Mouse (Mus musculus) intestine, embryonic 15.5 days (tissue): ENCODE data around the gene Hipk2. TPM values are rescaled to one million over a fixed set of nuclear protein-coding genes. Genes with fewer than 3 reads are reported as not detected.
A peak's percentile ranks its signal among the peaks of the same experiment; 100 is the strongest.

Experiments used
- ATAC-seq: fragments of 200-750 bp; cut with Nextera tagmentation; 2 replicates; pipeline ENCODE4 v1.8.0; 2017; ENCODE audit warnings: moderate TSS enrichment, moderate library complexity
- H3K27ac ChIP-seq: fragments of 300-500 bp; sonication (generic); 2 replicates; pipeline ENCODE4 v1.5.1; 2015; ENCODE audit warnings: mild to moderate bottlenecking, inconsistent platforms
- H3K27me3 ChIP-seq: fragments of 300-500 bp; sonication (generic); replicated peaks from 2 replicates; pipeline ENCODE4 v1.6.1; 2015; ENCODE audit warnings: inconsistent platforms
- H3K36me3 ChIP-seq: fragments of 300-500 bp; sonication (generic); 2 replicates; pipeline ENCODE4 v1.6.1; 2015; ENCODE audit warnings: inconsistent platforms
- H3K4me1 ChIP-seq: fragments of 300-500 bp; sonication (generic); replicated peaks from 2 replicates; pipeline ENCODE4 v1.6.1; 2015; ENCODE audit warnings: inconsistent platforms
- H3K4me2 ChIP-seq: fragments of 300-500 bp; sonication (generic); replicated peaks from 2 replicates; pipeline ENCODE4 v1.6.1; 2015; ENCODE audit warnings: mild to moderate bottlenecking, inconsistent platforms
- H3K4me3 ChIP-seq: fragments of 300-500 bp; sonication (generic); replicated peaks from 2 replicates; pipeline ENCODE4 v1.5.1; 2015; ENCODE audit warnings: inconsistent platforms
- H3K9ac ChIP-seq: fragments of 300-500 bp; sonication (generic); 2 replicates; pipeline ENCODE4 v1.6.1; 2015; ENCODE audit warnings: inconsistent platforms
- H3K9me3 ChIP-seq: fragments of 300-500 bp; sonication (generic); 2 replicates; pipeline ENCODE4 v1.6.1; 2016; ENCODE audit warnings: inconsistent platforms
- WGBS: fragments of 180-500 bp; shearing (Covaris S2); methylation state at CpG from one replicate; pipeline ENCODE4 v1.1.7; 2015; 5-methylcytosine and 5-hydroxymethylcytosine counted together
- polyA plus RNA-seq: library from polyadenylated mRNA; unstranded; fragments of >200 nt; fragmentation: Nextera tagmentation; extraction: Ambion mirVana; gene quantifications from 2 replicates; pipeline ENCODE4 v1.2.1, GENCODE M21; 2015

The Hipk2 gene
- polyA plus RNA-seq, 1 experiment from 2014 or later: 20.2 TPM

DNA sequence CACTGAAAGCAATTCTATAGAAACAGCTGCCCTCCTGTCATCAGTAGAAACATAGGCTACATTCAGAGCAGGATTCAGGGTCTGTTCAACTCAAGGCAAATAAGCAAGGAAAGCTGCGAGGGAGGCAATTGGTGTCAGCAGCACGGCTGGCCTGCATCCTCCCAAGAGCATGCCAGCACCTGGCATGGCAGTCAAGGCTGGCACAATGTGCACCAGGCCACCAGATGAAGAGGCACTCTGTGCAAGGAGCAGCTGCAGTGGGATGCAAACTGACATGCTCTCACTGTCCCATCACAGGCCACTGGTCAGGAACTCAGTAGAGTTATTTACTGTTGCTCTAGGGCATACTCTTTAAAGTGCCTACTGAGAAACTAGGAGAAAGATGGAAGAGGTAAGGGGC, 35.6 kb downstream of the Hipk2 start:
- H3K27ac ChIP-seq: no peak overlapping the region
- no peak for ATAC-seq
- WGBS: 79% methylated on average over 2 of the region's 2 CpGs
- H3K9me3 ChIP-seq: no peaks in the 10 kb centered on the region
- H3K27me3 ChIP-seq: no peaks in the 10 kb centered on the region
- H3K4me2 ChIP-seq: no peak overlapping the region
- no peaks in the 10 kb centered on the region for H3K36me3 ChIP-seq
- H3K4me3 ChIP-seq: no peak overlapping the region
- H3K9ac ChIP-seq: no peak overlapping the region
- peaks cover 7% of the 10 kb centered on the region for H3K4me1 ChIP-seq

GRCm38 (mm10) chr6:38839891-38840290, 36.1 kb downstream of the Hipk2 start:
- Histone ChIP-seq H3K4me2 (no peak overlapping the region), H3K4me1 (0 out of 2 replicates have a peak, but pooled peaks cover 4% of the 10 kb centered on the region), H3K36me3 (no peaks in the 10 kb centered on the region), H3K27me3 (no peaks in the 10 kb centered on the region), H3K9ac (no peak overlapping the region), H3K4me3 (no peak overlapping the region), H3K9me3 (no peaks in the 10 kb centered on the region), H3K27ac (no peak overlapping the region)
- 60% methylated on average over 4 of the region's 4 CpGs for WGBS
- ATAC-seq: no peak

DNA sequence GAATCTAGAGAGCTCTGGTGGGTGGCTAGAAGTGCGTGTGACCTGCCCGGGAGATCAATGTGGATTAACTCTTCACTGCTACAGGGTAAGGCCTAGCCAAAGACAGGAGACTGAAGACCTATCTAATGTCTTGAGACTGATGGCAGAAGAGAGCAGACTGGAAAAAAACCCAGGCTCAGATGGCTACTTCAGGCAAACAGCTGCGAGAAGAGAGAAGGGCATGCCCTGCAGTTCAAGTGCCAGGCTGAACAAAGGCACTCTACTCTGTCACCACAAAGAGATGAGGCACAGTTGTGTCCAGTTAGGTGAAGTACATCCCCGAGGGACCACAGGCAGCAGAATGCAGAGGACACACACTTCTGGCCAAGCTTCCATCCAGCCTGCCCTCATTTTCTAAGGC, 37.9 kb downstream of the Hipk2 start:
- H3K27me3 ChIP-seq: no peaks in the 10 kb centered on the region
- no peak overlapping the region for H3K4me2 ChIP-seq
- no peaks in the 10 kb centered on the region for H3K36me3 ChIP-seq
- ATAC-seq: no peak
- 0 out of 2 replicates have a peak, but pooled peaks cover 9% of the 10 kb centered on the region for H3K4me1 ChIP-seq
- no peak overlapping the region for H3K4me3 ChIP-seq
- no peak overlapping the region for H3K9ac ChIP-seq
- H3K27ac ChIP-seq: no peak overlapping the region
- whole genome bisulfite sequencing: 85% methylated on average over 4 of the region's 4 CpGs
- no peaks in the 10 kb centered on the region for H3K9me3 ChIP-seq

DNA sequence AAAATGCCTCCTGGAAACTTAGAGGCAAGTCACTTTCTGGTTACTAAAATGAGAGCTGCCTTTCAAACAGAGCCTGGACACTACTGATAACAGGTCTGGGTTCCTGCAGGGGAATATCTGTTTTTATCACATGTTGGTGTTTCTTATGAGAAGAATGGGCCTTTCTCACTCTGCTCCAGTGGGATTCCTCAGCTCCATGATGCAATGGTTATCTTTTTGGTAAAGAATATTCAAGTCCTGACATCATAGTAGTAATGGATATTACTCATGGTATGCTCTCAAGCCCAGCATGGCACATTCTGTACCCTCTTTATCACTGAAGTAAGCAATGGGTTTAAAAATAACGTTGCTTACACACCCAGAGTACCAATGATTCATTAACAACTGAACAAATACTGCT, 40.7 kb downstream of the Hipk2 start:
- Histone ChIP-seq H3K4me3 (no peak overlapping the region), H3K9me3 (no peaks in the 10 kb centered on the region), H3K4me2 (no peak overlapping the region), H3K36me3 (no peaks in the 10 kb centered on the region), H3K9ac (no peak overlapping the region), H3K27ac (no peak overlapping the region), H3K27me3 (no peaks in the 10 kb centered on the region), H3K4me1 (0 out of 2 replicates have a peak, but pooled peaks cover 8% of the 10 kb centered on the region)
- peak; percentile 10; the same call in 1 of the 2 replicates for ATAC-seq
- WGBS: 49% methylated on average over 1 of the region's 1 CpGs

- Histone ChIP-seq H3K27ac (no peak overlapping the region), H3K4me1 (0 out of 2 replicates have a peak, but pooled peaks cover 7% of the 10 kb centered on the region), H3K4me3 (no peak overlapping the region), H3K9ac (no peak overlapping the region), H3K4me2 (no peak overlapping the region), H3K36me3 (no peaks in the 10 kb centered on the region), H3K27me3 (no peaks in the 10 kb centered on the region), H3K9me3 (no peaks in the 10 kb centered on the region)
- no peak for ATAC-seq
- whole genome bisulfite sequencing: 81% methylated on average over 2 of the region's 2 CpGs
Observed at GRCm38 (mm10) chr6:38834727-38835126, 41.2 kb downstream of the Hipk2 start.

- no peaks in the 10 kb centered on the region for H3K9me3 ChIP-seq
- H3K27ac ChIP-seq: no peak overlapping the region
- 83% methylated on average over 3 of the region's 3 CpGs for WGBS
- no peak for ATAC-seq
- H3K27me3 ChIP-seq: no peaks in the 10 kb centered on the region
- H3K4me3 ChIP-seq: no peak overlapping the region
- H3K4me1 ChIP-seq: 0 out of 2 replicates have a peak, but pooled peaks cover 9% of the 10 kb centered on the region
- no peak overlapping the region for H3K4me2 ChIP-seq
- H3K36me3 ChIP-seq: no peaks in the 10 kb centered on the region
- H3K9ac ChIP-seq: no peak overlapping the region
Observed at GRCm38 (mm10) chr6:38833721-38834120, 42.2 kb downstream of the Hipk2 start.

- 0 out of 2 replicates have a peak, but pooled peaks cover 9% of the 10 kb centered on the region for H3K4me1 ChIP-seq
- H3K9me3 ChIP-seq: no peaks in the 10 kb centered on the region
- no peak overlapping the region for H3K4me2 ChIP-seq
- ATAC-seq: no peak
- H3K27ac ChIP-seq: no peak overlapping the region
- no peaks in the 10 kb centered on the region for H3K36me3 ChIP-seq
- H3K9ac ChIP-seq: no peak overlapping the region
- no peak overlapping the region for H3K4me3 ChIP-seq
- 63% methylated on average over 3 of the region's 3 CpGs for WGBS
- H3K27me3 ChIP-seq: no peaks in the 10 kb centered on the region
Observed at GRCm38 (mm10) chr6:38829452-38829851, 46.5 kb downstream of the Hipk2 start.

DNA sequence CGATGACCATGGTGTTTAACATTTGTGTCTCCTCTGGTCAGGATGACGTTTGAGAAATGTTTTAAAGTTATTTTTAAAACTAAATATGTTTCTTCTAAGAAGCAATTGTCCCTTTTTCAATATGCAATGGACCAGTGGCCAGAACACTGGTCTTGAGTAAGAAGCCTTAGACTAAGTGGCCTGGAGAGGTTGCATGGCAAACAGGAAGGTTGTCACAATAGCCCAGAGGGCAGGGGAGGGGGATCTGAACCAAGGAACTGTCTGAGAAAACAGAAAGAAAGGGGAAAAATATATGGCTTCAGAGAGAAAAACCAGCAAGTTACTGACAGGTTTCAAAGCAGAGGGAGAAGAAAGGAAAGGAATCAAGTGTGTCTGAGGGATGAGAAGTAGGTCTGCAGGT, 47.8 kb downstream of the Hipk2 start:
- H3K27ac ChIP-seq: no peak overlapping the region
- no peak overlapping the region for H3K9ac ChIP-seq
- no peaks in the 10 kb centered on the region for H3K27me3 ChIP-seq
- 0 out of 2 replicates have a peak, but pooled peaks cover 9% of the 10 kb centered on the region for H3K4me1 ChIP-seq
- no peak overlapping the region for H3K4me3 ChIP-seq
- H3K9me3 ChIP-seq: no peaks in the 10 kb centered on the region
- no peaks in the 10 kb centered on the region for H3K36me3 ChIP-seq
- WGBS: 74% methylated on average over 2 of the region's 2 CpGs
- no peak for ATAC-seq
- no peak overlapping the region for H3K4me2 ChIP-seq

- 0 out of 2 replicates have a peak, but pooled peaks cover 6% of the 10 kb centered on the region for H3K4me1 ChIP-seq
- H3K27me3 ChIP-seq: no peaks in the 10 kb centered on the region
- no peak overlapping the region for H3K9ac ChIP-seq
- ATAC-seq: peak; percentile 41
- no peaks in the 10 kb centered on the region for H3K9me3 ChIP-seq
- no peak overlapping the region for H3K4me2 ChIP-seq
- H3K36me3 ChIP-seq: no peaks in the 10 kb centered on the region
- WGBS: 64% methylated on average over 5 of the region's 5 CpGs
- H3K27ac ChIP-seq: no peak overlapping the region
- H3K4me3 ChIP-seq: no peak overlapping the region
Observed at GRCm38 (mm10) chr6:38827435-38827834, 48.5 kb downstream of the Hipk2 start.

DNA sequence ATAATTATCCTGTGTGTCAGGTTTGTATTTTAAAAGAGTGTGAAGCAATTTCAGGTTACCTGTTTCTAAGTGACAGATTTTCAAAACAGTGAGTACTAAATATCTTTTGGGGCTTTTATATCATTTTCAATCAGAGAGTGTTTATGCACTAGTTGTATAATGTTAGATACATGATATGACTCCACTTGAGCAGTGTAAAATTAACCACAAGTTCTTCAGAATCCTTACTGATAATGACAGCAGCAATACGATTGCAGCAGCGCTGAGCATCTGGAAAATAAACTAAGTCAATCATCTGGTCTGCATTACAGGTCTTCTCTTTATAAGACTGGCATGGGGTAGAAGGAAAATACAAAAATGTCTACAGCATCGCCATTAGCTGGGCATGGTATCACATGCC, 49.1 kb downstream of the Hipk2 start:
- no peak overlapping the region for H3K4me2 ChIP-seq
- H3K27ac ChIP-seq: no peak overlapping the region
- H3K36me3 ChIP-seq: no peaks in the 10 kb centered on the region
- 0 out of 2 replicates have a peak, but pooled peaks cover 6% of the 10 kb centered on the region for H3K4me1 ChIP-seq
- no peaks in the 10 kb centered on the region for H3K27me3 ChIP-seq
- H3K9ac ChIP-seq: no peak overlapping the region
- WGBS: 73% methylated on average over 3 of the region's 3 CpGs
- H3K9me3 ChIP-seq: no peaks in the 10 kb centered on the region
- ATAC-seq: no peak
- H3K4me3 ChIP-seq: no peak overlapping the region

DNA sequence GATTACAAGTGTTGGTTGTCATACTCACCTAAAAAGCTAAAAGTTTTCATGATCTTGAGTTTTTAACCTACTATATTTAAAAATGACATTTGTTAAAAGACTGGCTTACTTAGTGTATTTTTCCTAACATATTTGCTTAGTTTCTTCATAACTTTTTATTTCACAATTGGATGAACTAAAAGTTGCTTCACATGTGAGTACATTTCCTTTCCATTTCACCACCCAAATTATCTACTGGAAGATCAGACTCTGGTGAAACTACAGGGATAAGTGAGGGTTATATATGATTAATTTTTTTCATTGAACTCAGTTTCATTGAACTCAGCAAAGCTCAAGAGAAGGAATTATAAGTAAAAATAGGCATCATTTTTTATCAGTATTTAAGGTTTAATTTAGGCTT, 50.1 kb downstream of the Hipk2 start:
- no peak for ATAC-seq
- no peak overlapping the region for H3K9ac ChIP-seq
- H3K27me3 ChIP-seq: no peaks in the 10 kb centered on the region
- no peaks in the 10 kb centered on the region for H3K36me3 ChIP-seq
- H3K9me3 ChIP-seq: no peaks in the 10 kb centered on the region
- no peak overlapping the region for H3K4me3 ChIP-seq
- H3K4me1 ChIP-seq: 0 out of 2 replicates have a peak, but pooled peaks cover 6% of the 10 kb centered on the region
- H3K4me2 ChIP-seq: no peak overlapping the region
- no peak overlapping the region for H3K27ac ChIP-seq

- Histone ChIP-seq H3K4me3 (no peak overlapping the region), H3K4me1 (0 out of 2 replicates have a peak, but pooled peaks cover 4% of the 10 kb centered on the region), H3K27me3 (no peaks in the 10 kb centered on the region), H3K9ac (no peak overlapping the region), H3K9me3 (no peaks in the 10 kb centered on the region), H3K27ac (no peak overlapping the region), H3K4me2 (no peak overlapping the region), H3K36me3 (peaks cover 2% of the 10 kb centered on the region; the same call in 1 of the 2 replicates)
- ATAC-seq: no peak
Observed at GRCm38 (mm10) chr6:38823827-38824226, 52.1 kb downstream of the Hipk2 start.

DNA sequence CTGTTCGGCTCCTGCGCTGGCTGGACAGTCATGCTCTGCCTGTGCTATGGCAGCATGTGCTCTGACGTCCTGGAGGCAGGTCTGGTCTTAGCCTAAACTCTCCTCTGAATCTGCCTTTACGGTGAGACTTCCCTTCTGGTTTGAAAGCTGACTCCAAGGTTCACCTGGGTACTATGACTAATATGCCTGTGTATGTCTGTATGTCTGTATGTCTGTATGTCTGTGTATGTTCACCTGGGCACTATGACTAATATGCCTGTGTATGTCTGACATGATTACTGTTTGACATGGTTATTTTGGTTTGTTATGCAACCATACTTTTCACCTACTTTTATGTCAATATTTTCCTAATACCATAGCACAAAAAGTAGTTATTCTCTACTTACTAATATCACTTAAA, 52.8 kb downstream of the Hipk2 start:
- no peaks in the 10 kb centered on the region for H3K27me3 ChIP-seq
- H3K4me3 ChIP-seq: no peak overlapping the region
- H3K4me1 ChIP-seq: 0 out of 2 replicates have a peak, but pooled peaks cover 4% of the 10 kb centered on the region
- no peak overlapping the region for H3K27ac ChIP-seq
- WGBS: 87% methylated on average over 4 of the region's 4 CpGs
- peaks cover 6% of the 10 kb centered on the region; the same call in 1 of the 2 replicates for H3K36me3 ChIP-seq
- no peaks in the 10 kb centered on the region for H3K9me3 ChIP-seq
- no peak overlapping the region for H3K4me2 ChIP-seq
- no peak overlapping the region for H3K9ac ChIP-seq
- ATAC-seq: no peak
